Mouse (Mus musculus) heart, embryonic 12.5 days (tissue): ENCODE data around the gene Gas2l2. TPM values are rescaled to one million over a fixed set of nuclear protein-coding genes. Genes with fewer than 3 reads are reported as not detected.
A peak's percentile ranks its signal among the peaks of the same experiment; 100 is the strongest.

Experiments
- ATAC-seq: fragments of 200-750 bp; cut with Nextera tagmentation; 2 replicates; pipeline ENCODE4 v1.8.0; 2017; ENCODE audit warnings: moderate TSS enrichment, moderate library complexity; ENCODE audit not compliant: insufficient number of reproducible peaks, low FRiP score
- H3K27ac ChIP-seq: fragments of 300-500 bp; sonication (generic); 2 replicates; pipeline ENCODE4 v1.5.1; 2016; ENCODE audit warnings: mild to moderate bottlenecking, moderate library complexity; ENCODE audit not compliant: poor library complexity, severe bottlenecking
- H3K27me3 ChIP-seq: fragments of 300-500 bp; sonication (generic); replicated peaks from 2 replicates; pipeline ENCODE4 v1.6.1; 2016; ENCODE audit warnings: mild to moderate bottlenecking, moderate library complexity
- H3K36me3 ChIP-seq: fragments of 300-500 bp; sonication (generic); 2 replicates; pipeline ENCODE4 v1.6.1; 2016; ENCODE audit warnings: mild to moderate bottlenecking, moderate library complexity
- H3K4me1 ChIP-seq: fragments of 300-500 bp; sonication (generic); replicated peaks from 2 replicates; pipeline ENCODE4 v1.6.1; 2016; ENCODE audit warnings: mild to moderate bottlenecking
- H3K4me2 ChIP-seq: fragments of 300-500 bp; sonication (generic); 2 replicates; pipeline ENCODE4 v1.6.1; 2016; ENCODE audit warnings: mild to moderate bottlenecking, moderate library complexity
- H3K4me3 ChIP-seq: fragments of 300-500 bp; sonication (generic); 2 replicates; pipeline ENCODE4 v1.5.1; 2016; ENCODE audit warnings: mild to moderate bottlenecking
- H3K9ac ChIP-seq: fragments of 300-500 bp; sonication (generic); 2 replicates; pipeline ENCODE4 v1.6.1; 2016; ENCODE audit warnings: mild to moderate bottlenecking, moderate library complexity
- H3K9me3 ChIP-seq: fragments of 300-500 bp; sonication (generic); replicated peaks from 2 replicates; pipeline ENCODE4 v1.6.1; 2016; ENCODE audit warnings: mild to moderate bottlenecking, moderate library complexity
- WGBS: fragments of 180-500 bp; shearing (Covaris S2); methylation state at CpG from one replicate; pipeline ENCODE4 v1.1.7; 2016; 5-methylcytosine and 5-hydroxymethylcytosine counted together
- polyA plus RNA-seq: library from polyadenylated mRNA; unstranded; fragments of >200 nt; fragmentation: Nextera tagmentation; extraction: Ambion mirVana; gene quantifications from 2 replicates; pipeline ENCODE4 v1.2.1, GENCODE M21; 2016

Gas2l2 gene
- polyA plus RNA-seq, 1 experiment from 2014 or later, result not detected

- no peak overlapping the region for H3K4me2 ChIP-seq
- peaks cover 4% of the 10 kb centered on the region for H3K27me3 ChIP-seq
- H3K9me3 ChIP-seq, result no peaks in the 10 kb centered on the region
- ATAC-seq, result no peak
- H3K27ac ChIP-seq, result peak overlapping the region; percentile 10; the same call in 1 of the 2 replicates
- H3K9ac ChIP-seq, result no peak overlapping the region
- WGBS, result 54% methylated on average over 9 of the region's 9 CpGs
- peaks cover 61% of the 10 kb centered on the region for H3K4me1 ChIP-seq
- H3K4me3 ChIP-seq, result no peak overlapping the region
- no peaks in the 10 kb centered on the region for H3K36me3 ChIP-seq
Measured at GRCm38 (mm10) chr11:83457912-83458601, 28.8 kb upstream of the Gas2l2 start.

DNA sequence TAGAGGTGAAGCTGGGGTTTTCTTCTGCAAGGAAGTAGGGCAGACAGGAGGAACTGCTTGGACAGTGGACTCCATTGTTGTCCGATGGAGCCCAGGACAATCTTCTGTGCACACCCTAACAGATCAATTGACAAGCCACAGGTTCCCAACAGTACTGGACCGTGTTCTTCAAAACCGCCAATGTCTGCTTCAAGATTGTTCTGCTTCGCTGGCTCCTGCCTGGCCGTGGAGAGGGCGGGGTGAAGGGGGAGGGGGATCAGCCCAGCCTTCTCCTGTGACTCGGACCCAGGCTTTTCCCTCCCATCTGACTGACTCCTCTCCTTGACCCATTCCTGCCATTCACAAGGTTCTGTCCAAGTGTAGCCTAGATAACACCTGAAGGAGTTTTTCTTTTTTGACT, 28.0 kb upstream of the Gas2l2 start:
- H3K36me3 ChIP-seq, result no peaks in the 10 kb centered on the region
- no peak overlapping the region for H3K27ac ChIP-seq
- H3K27me3 ChIP-seq, result peaks cover 4% of the 10 kb centered on the region
- H3K4me2 ChIP-seq, result no peak overlapping the region
- H3K9ac ChIP-seq, result no peak overlapping the region
- ATAC-seq, result no peak
- peaks cover 57% of the 10 kb centered on the region for H3K4me1 ChIP-seq
- no peaks in the 10 kb centered on the region for H3K9me3 ChIP-seq
- 45% methylated on average over 7 of the region's 7 CpGs for WGBS
- no peak overlapping the region for H3K4me3 ChIP-seq

DNA sequence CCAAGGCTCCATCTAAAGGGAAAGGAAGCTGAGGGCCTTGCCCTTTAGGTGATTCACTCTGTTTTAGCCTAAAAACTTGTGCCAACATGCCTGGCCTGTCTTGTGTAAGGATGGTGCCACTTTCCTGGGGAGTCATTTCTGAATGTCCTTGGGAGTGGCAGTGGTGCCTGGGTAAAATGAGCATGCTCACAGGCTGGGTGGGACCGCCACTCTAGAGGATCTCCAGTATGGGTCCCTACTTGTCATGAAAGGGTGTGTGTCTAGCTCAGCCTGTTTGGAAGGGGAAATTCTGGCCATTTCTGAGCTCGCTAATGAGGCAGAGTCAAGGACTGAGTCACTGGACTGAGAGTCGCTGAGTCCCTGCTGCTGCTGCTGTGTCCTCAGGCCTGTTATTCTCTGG, 26.4 kb upstream of the Gas2l2 start:
- H3K27me3 ChIP-seq, result no peaks in the 10 kb centered on the region
- no peak overlapping the region for H3K4me3 ChIP-seq
- no peak for ATAC-seq
- no peak overlapping the region for H3K27ac ChIP-seq
- H3K4me1 ChIP-seq, result peaks cover 49% of the 10 kb centered on the region
- H3K9ac ChIP-seq, result no peak overlapping the region
- H3K36me3 ChIP-seq, result no peaks in the 10 kb centered on the region
- no peak overlapping the region for H3K4me2 ChIP-seq
- WGBS, result 68% methylated on average over 3 of the region's 3 CpGs
- no peaks in the 10 kb centered on the region for H3K9me3 ChIP-seq

- Histone ChIP-seq H3K36me3 (no peaks in the 10 kb centered on the region), H3K27ac (peak overlapping the region; percentile 20; the same call in 1 of the 2 replicates), H3K27me3 (no peaks in the 10 kb centered on the region), H3K9ac (no peak overlapping the region), H3K9me3 (no peaks in the 10 kb centered on the region), H3K4me1 (peaks cover 50% of the 10 kb centered on the region), H3K4me3 (no peak overlapping the region), H3K4me2 (no peak overlapping the region)
- peak; percentile 72 for ATAC-seq
- 3% methylated on average over 4 of the region's 4 CpGs for WGBS
Measured at GRCm38 (mm10) chr11:83454548-83454947, 25.3 kb upstream of the Gas2l2 start.

DNA sequence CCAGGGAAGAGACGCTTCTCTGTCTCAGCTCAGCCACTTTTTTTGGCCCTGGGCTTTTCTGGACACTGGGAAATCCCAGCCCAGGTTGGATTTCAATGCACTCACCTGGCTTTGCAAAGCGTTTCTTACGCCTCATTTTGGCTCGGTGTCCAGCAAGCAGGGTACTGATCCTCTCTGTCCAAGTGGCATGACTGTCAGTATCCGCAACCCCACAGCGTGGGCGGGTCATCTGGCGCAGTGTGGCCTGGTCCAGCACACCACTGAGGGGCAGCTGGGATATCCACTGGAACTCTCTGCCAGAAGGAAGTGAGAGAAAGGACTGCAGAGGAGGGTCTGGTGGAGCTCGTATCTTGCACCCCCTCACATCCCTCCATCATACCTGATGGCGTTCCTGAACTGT, 22.0 kb upstream of the Gas2l2 start:
- WGBS, result 90% methylated on average over 10 of the region's 10 CpGs
- Histone ChIP-seq H3K27ac (no peak overlapping the region), H3K36me3 (no peaks in the 10 kb centered on the region), H3K9ac (no peak overlapping the region), H3K9me3 (no peaks in the 10 kb centered on the region), H3K27me3 (peaks cover 3% of the 10 kb centered on the region; the same call in 1 of the 2 replicates), H3K4me3 (no peak overlapping the region), H3K4me2 (no peak overlapping the region), H3K4me1 (peaks cover 59% of the 10 kb centered on the region)
- no peak for ATAC-seq

DNA sequence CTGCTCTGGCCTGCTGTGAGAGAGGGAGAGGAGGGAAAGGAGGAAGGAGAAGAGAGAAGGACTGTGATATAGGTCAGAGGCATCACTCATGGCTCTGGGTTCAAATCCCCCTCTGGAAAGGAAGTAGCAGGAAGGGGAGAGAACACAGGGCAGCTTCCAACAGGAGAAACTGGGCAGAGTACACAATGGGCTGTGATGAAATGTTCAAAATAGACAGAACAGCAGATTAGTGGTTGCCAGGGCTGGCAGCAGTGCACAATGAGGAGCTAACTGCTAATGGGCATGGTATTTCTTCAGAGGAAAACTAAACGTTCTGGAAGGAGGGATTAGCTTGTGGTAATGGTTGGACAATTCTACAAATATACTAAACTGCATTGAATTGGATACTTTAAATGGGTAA, 21.3 kb upstream of the Gas2l2 start:
- no peak for ATAC-seq
- peaks cover 9% of the 10 kb centered on the region for H3K27me3 ChIP-seq
- H3K4me2 ChIP-seq, result no peak overlapping the region
- no peak overlapping the region; the same call in 1 of the 2 replicates for H3K27ac ChIP-seq
- no peak overlapping the region for H3K4me3 ChIP-seq
- H3K36me3 ChIP-seq, result no peaks in the 10 kb centered on the region
- H3K9ac ChIP-seq, result no peak overlapping the region
- no peaks in the 10 kb centered on the region for H3K9me3 ChIP-seq
- 52% methylated on average over 1 of the region's 1 CpGs for WGBS
- peaks cover 52% of the 10 kb centered on the region for H3K4me1 ChIP-seq

DNA sequence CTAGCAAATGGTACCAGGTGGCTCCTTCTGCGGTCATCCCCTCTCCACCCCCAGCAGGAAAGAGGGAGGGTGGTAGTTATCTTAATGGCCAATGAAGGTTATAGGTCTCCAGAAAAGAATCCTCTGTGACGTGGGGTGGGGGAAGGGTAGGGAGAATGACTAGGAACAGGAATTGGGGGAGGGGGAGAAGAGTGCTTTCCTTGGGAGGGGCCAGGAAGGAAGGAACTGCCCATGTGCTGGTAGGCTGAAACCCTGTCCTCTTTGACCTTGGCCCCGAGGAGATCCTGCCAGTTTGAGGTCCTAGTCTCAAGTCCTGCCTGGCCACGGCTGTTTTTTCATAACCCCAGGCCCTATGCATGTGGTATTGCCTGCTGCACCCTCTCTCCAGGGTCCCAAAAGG, 20.0 kb upstream of the Gas2l2 start:
- peak overlapping the region; percentile 27; the same call in 1 of the 2 replicates for H3K4me2 ChIP-seq
- WGBS, result 30% methylated on average over 4 of the region's 4 CpGs
- 0 out of 2 replicates have a peak, but pooled peaks have one; percentile 6 for ATAC-seq
- no peak overlapping the region for H3K9ac ChIP-seq
- H3K4me1 ChIP-seq, result peaks cover 47% of the 10 kb centered on the region
- H3K9me3 ChIP-seq, result no peaks in the 10 kb centered on the region
- peak overlapping the region; percentile 73; the same call in 1 of the 2 replicates for H3K27ac ChIP-seq
- no peaks in the 10 kb centered on the region for H3K36me3 ChIP-seq
- no peak overlapping the region for H3K4me3 ChIP-seq
- H3K27me3 ChIP-seq, result peaks cover 20% of the 10 kb centered on the region

GRCm38 (mm10) chr11:83448927-83449236, 19.6 kb upstream of the Gas2l2 start:
- no peak overlapping the region for H3K9ac ChIP-seq
- H3K36me3 ChIP-seq, result no peaks in the 10 kb centered on the region
- H3K4me1 ChIP-seq, result peaks cover 48% of the 10 kb centered on the region
- peak overlapping the region; percentile 27; the same call in 1 of the 2 replicates for H3K4me2 ChIP-seq
- no peaks in the 10 kb centered on the region for H3K9me3 ChIP-seq
- peak; percentile 60; the same call in 1 of the 2 replicates for ATAC-seq
- no peak overlapping the region for H3K4me3 ChIP-seq
- peak overlapping the region; percentile 73; the same call in 1 of the 2 replicates for H3K27ac ChIP-seq
- H3K27me3 ChIP-seq, result peaks cover 20% of the 10 kb centered on the region

DNA sequence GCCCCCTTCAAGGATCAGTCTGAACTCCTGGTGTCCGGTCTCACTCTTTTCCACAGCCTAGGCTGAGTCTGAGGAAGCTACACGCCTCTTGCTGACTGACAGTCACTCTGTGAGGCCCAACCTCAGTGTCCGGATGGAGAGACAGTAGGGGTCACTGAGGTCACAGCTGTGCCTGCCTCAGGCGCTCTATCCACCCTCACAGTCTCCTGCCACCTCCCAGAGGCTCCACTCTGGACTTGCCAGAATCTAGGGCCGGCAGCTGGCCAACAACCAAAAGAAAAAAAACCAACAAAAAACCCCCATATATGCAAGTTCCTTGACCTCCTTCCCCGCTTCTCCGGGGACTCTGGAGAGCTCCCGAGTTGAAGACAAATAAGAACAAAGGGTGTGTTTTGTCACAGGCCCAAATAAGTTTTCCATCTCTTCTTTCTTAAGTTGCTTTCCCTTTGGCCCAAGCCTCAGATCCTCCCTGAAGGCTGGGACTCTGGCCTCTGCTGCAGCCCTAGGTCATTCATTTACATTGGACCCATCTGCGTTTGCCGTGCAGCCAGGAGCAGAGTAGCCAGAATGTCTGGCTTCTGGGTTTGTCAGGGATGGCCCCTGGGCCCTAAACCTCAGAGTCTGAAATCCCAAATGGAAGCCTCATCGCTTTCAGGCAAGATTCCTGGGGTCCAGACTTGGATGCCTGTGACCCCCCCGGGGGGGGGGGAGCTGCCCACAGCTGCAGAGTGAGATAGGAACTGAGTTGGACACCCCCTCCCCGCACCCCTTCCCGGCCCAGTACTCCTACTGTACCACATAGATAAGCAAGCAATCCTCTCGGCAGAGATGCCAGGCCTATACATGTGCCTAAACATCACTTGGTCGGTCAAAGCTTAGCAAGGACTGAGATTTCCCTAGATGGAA, 19.0 kb upstream of the Gas2l2 start:
- H3K27ac ChIP-seq, result peak overlapping the region; percentile 73
- peak overlapping the region; percentile 42; the same call in 1 of the 2 replicates for H3K9ac ChIP-seq
- ATAC-seq, result peak; percentile 27; the same call in 1 of the 2 replicates
- peak overlapping the region; percentile 27; the same call in 1 of the 2 replicates for H3K4me2 ChIP-seq
- peaks cover 54% of the 10 kb centered on the region for H3K4me1 ChIP-seq
- WGBS, result 27% methylated on average over 16 of the region's 16 CpGs
- no peaks in the 10 kb centered on the region for H3K9me3 ChIP-seq
- H3K36me3 ChIP-seq, result no peaks in the 10 kb centered on the region
- peaks cover 20% of the 10 kb centered on the region for H3K27me3 ChIP-seq
- H3K4me3 ChIP-seq, result no peak overlapping the region

GRCm38 (mm10) chr11:83447612-83448011, 18.4 kb upstream of the Gas2l2 start:
- Histone ChIP-seq H3K27me3 (peaks cover 21% of the 10 kb centered on the region), H3K9ac (no peak overlapping the region), H3K4me3 (no peak overlapping the region), H3K4me1 (peaks cover 61% of the 10 kb centered on the region), H3K9me3 (no peaks in the 10 kb centered on the region), H3K4me2 (no peak overlapping the region), H3K27ac (peak overlapping the region; percentile 73), H3K36me3 (no peaks in the 10 kb centered on the region)
- ATAC-seq, result no peak
- WGBS, result 73% methylated on average over 10 of the region's 10 CpGs

DNA sequence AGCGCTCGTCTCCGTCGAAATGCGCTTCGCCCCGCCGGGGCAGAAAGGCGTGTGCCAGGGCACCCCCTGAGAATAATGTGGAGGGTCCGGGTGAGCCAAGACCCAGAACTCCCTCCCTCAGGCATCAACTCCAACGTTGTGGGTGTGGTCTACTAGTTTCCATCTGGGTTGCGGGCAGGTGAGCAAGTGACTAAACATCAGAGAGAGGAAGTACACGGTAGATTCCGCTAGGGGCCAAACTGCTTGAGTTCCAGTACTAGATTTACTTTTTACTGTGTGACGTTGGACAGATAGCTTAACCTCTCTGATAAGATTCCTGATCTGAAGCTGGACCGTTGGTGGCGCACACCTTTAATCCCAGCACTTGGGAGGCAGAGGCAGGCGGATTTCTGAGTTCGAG, 15.7 kb upstream of the Gas2l2 start:
- Histone ChIP-seq H3K36me3 (no peaks in the 10 kb centered on the region), H3K4me2 (peak overlapping the region; percentile 70), H3K9ac (peak overlapping the region; percentile 53; the same call in 1 of the 2 replicates), H3K4me1 (peaks cover 78% of the 10 kb centered on the region), H3K9me3 (no peaks in the 10 kb centered on the region), H3K27ac (no peak overlapping the region), H3K27me3 (peaks cover 38% of the 10 kb centered on the region), H3K4me3 (peak overlapping the region; percentile 38)
- WGBS, result 25% methylated on average over 19 of the region's 19 CpGs
- no peak for ATAC-seq
